In the genomic region with DNA sequence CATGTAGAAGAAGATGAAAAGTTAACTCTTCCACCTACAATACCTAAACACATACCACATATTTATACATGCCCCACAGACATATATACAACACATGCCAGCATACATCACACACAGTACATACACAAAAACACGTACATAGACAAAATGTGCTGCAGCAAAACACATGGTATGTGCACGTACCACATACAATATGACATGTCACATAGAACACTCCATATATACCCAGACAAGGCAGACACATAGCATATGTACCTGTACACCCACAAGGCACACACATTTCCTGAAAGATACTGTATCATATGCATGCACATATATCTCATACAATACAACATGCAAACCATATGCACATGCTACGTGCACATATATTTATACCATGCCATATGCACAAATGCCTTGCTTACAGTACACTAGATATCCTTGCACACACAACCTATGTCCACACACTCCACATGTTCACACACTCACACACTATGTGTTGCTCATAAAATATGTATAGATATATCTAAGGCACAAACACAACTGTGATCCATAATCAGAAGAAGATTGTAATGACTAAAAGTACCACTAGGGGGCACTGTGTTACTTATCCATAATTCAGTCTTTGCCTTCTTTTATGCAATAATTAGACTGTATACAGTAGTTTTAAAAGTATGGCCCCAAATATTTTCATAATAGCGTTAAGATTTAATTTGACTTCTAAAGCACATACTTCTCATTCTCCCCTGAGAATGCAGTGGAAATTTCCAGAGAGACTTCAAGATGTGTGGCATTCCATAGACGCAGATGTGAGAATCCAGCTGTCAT, we compare ENCODE assay signal across 11 mouse cellular contexts. TPM values are rescaled to one million over a fixed set of nuclear protein-coding genes. Genes with fewer than 3 reads are reported as not detected.
A peak's percentile ranks its signal among the peaks of the same experiment; 100 is the strongest.
DNase-seq lines count a peak whose midpoint lies in the region; ATAC-seq and TF ChIP-seq lines count a peak whose summit lies in the region.
"Had no signal": no experiment of that assay in that cellular context is flagged by ENCODE, and none has a peak within 500 bp of the region (broad histone marks: within the 10 kb centered on the region; RNA-seq: fewer than 3 reads in every experiment).

No protein-coding gene starts in this region.

- H3K9ac ChIP-seq in heart, postnatal 0 days (replicated peaks; ENCODE audit: low read depth, low read length), result no peak overlapping the region
- H3K9ac ChIP-seq: heart, embryonic 13.5 days; liver, embryonic 15.5 days had no signal

- H3K4me1 ChIP-seq in heart, postnatal 0 days (ENCODE audit: control insufficient read depth, insufficient read depth), result no peaks in the 10 kb centered on the region
- H3K4me1 ChIP-seq: heart, embryonic 13.5 days; liver, embryonic 15.5 days had no signal

- no peaks in the 10 kb centered on the region for H3K9me3 ChIP-seq in heart, postnatal 0 days (replicated peaks; ENCODE audit: control insufficient read depth, low read length)
- H3K9me3 ChIP-seq: heart, embryonic 13.5 days; liver, embryonic 15.5 days had no signal

- DNase-seq in heart, postnatal 0 days (ENCODE audit: low spot score), result peak; percentile 18
- DNase-seq in heart, postnatal 36 days, result no peak
- DNase-seq in 3T3-L1 (ENCODE audit: low read depth, low spot score), result peak; percentile 80
- peak; percentile 66 for DNase-seq in MN1 (ENCODE audit: low spot score)
- DNase-seq in urinary bladder, adult 2 months (ENCODE audit: low spot score), result no peak
- DNase-seq in left cerebral cortex, adult 18-20 months (ENCODE audit: low spot score in 2 of 2), result no peak
- DNase-seq in right cerebral cortex, postnatal 14 days, result no peak
- DNase-seq: adrenal gland, postnatal 36 days had no signal

- no peaks in the 10 kb centered on the region for H3K36me3 ChIP-seq in heart, postnatal 0 days (replicated peaks; ENCODE audit: control insufficient read depth, insufficient read depth, low read length)
- H3K36me3 ChIP-seq: heart, embryonic 13.5 days; liver, embryonic 15.5 days had no signal

- H3K27me3 ChIP-seq in heart, postnatal 0 days (ENCODE audit: control insufficient read depth, insufficient read depth, low read length), result no peaks in the 10 kb centered on the region

- H3K4me2 ChIP-seq in heart, postnatal 0 days (ENCODE audit: low read depth, low read length), result no peak overlapping the region
- H3K4me2 ChIP-seq: heart, embryonic 13.5 days; liver, embryonic 15.5 days had no signal

- 69% methylated on average over 5 of the region's 5 CpGs for WGBS in heart, postnatal 0 days

- no peak overlapping the region for H3K27ac ChIP-seq in heart, postnatal 0 days (ENCODE audit: low read depth)
- H3K27ac ChIP-seq: heart, embryonic 13.5 days; liver, embryonic 15.5 days had no signal

- ATAC-seq in heart, postnatal 0 days (ENCODE audit: insufficient read depth, low read depth), result no peak
- peak; percentile 50; the same call in 1 of the 2 replicates for ATAC-seq in granulocyte monocyte progenitor cell, adult 5-6 weeks (replicated peaks; ENCODE audit: poor library complexity, severe bottlenecking)

- H3K4me3 ChIP-seq in heart, postnatal 0 days (ENCODE audit: low read depth, low read length), result no peak overlapping the region
- H3K4me3 ChIP-seq: heart, embryonic 13.5 days; liver, embryonic 15.5 days had no signal

- intact Hi-C loops in heart, postnatal 36 days (cut with DNase I), result loop anchor here (1.0 to 10.0 kb wide), 4 partner anchors 174 to 591 kb away; no protein-coding TSS in a partner anchor

- TF ChIP-seq EP300 in heart, postnatal 0 days (IDR thresholded peaks at IDR 0.05; ENCODE audit: low read depth), result no peak

- peak; percentile 69 for TF ChIP-seq CTCF in heart, postnatal 0 days (IDR thresholded peaks at IDR 0.05; ENCODE audit: low read depth)

RNA-seq across cellular contexts. Expression of gene Rufy1, which starts 12.5 kb away (rescaled TPM):
- total RNA-seq in heart, postnatal 0 days (2014; rRNA removed; ENCODE audit: low replicate concordance), result 22.8 and 24.9 TPM in 2 replicates
- 29.2 and 29.8 TPM in 2 replicates for polyA plus RNA-seq in heart, postnatal 0 days (2015; fragmentation: Nextera tagmentation; extraction: Ambion mirVana)
- 10 to 100 TPM; 29.8 to 29.9 TPM for total RNA-seq in heart, postnatal 36 days (2021)
- total RNA-seq in granulocyte monocyte progenitor cell, adult 5-6 weeks (2014; fragmentation: Nextera tagmentation), result 42.1 and 52.7 TPM in 2 replicates
- total RNA-seq in granulocyte monocyte progenitor cell, adult 5-6 weeks (2017), result 34.6 and 48.3 TPM in 2 replicates
- 27.2 and 29.3 TPM in 2 replicates for polyA plus RNA-seq in urinary bladder, adult 2 months (2012; rRNA removed)
- total RNA-seq in left cerebral cortex, adult 18-20 months (2021), result 10 to 100 TPM; 29.2 to 30.3 TPM

Comparison
In these comparisons a context has a peak if more than half of its experiments do, and no peak if none do; other contexts are left out.
1. DNase-seq: peak in heart, postnatal 0 days (single experiment), 3T3-L1 (single experiment) and MN1 (single experiment); none in heart, postnatal 36 days (0 of 2), urinary bladder, adult 2 months (single experiment), left cerebral cortex, adult 18-20 months (0 of 2) and right cerebral cortex, postnatal 14 days (single experiment).